Mouse (Mus musculus) midbrain, postnatal 0 days (tissue): ENCODE data around the gene Clasp2. TPM values are rescaled to one million over a fixed set of nuclear protein-coding genes. Genes with fewer than 3 reads are reported as not detected.
A peak's percentile ranks its signal among the peaks of the same experiment; 100 is the strongest.

Source experiments
- ATAC-seq: fragments of 200-750 bp; cut with Nextera tagmentation; 2 replicates; pipeline ENCODE4 v1.8.0; 2017; ENCODE audit warnings: moderate number of reproducible peaks, mild to moderate bottlenecking, moderate TSS enrichment, moderate library complexity; ENCODE audit not compliant: low FRiP score
- DNase-seq: peaks from one replicate; pipeline ENCODE4 v3.0.0-alpha.2; 2015; ENCODE audit warnings: low spot score
- H3K27ac ChIP-seq: fragments of 300-500 bp; sonication (generic); 2 replicates; pipeline ENCODE4 v1.5.1; 2014; ENCODE audit warnings: low read depth, mild to moderate bottlenecking, low read length, mixed read lengths
- H3K27me3 ChIP-seq: fragments of 300-500 bp; sonication (generic); 2 replicates; pipeline ENCODE4 v1.6.1; 2014; ENCODE audit warnings: low read length, control low read depth, mixed read lengths; ENCODE audit not compliant: insufficient read depth
- H3K36me3 ChIP-seq: fragments of 300-500 bp; sonication (generic); 2 replicates; pipeline ENCODE4 v1.6.1; 2014; ENCODE audit warnings: low read length, control low read depth, mixed read lengths; ENCODE audit not compliant: insufficient read depth
- H3K4me1 ChIP-seq: fragments of 300-500 bp; sonication (generic); 2 replicates; pipeline ENCODE4 v1.6.1; 2014; ENCODE audit warnings: mild to moderate bottlenecking, control low read depth, antibody characterized with exemption, low read length, mixed read lengths; ENCODE audit not compliant: insufficient read depth
- H3K4me2 ChIP-seq: fragments of 300-500 bp; sonication (generic); 2 replicates; pipeline ENCODE4 v1.6.1; 2014; ENCODE audit warnings: low read depth, mild to moderate bottlenecking, low read length, mixed read lengths; ENCODE audit not compliant: poor library complexity, severe bottlenecking
- H3K4me3 ChIP-seq: fragments of 300-500 bp; sonication (generic); 2 replicates; pipeline ENCODE4 v1.5.1; 2014; ENCODE audit warnings: low read depth, mild to moderate bottlenecking, low read length, moderate library complexity
- H3K9ac ChIP-seq: fragments of 300-500 bp; sonication (generic); replicated peaks from 2 replicates; pipeline ENCODE4 v1.6.1; 2014; ENCODE audit warnings: mild to moderate bottlenecking, low read length, moderate library complexity, mixed read lengths; ENCODE audit not compliant: poor library complexity, severe bottlenecking
- H3K9me3 ChIP-seq: fragments of 300-500 bp; sonication (generic); 2 replicates; pipeline ENCODE4 v1.6.1; 2016; ENCODE audit warnings: low read length, control low read depth
- CTCF ChIP-seq: IDR thresholded peaks from 2 replicates; pipeline ENCODE4 v1.5.1; 2016; ENCODE audit warnings: antibody characterized with exemption, mild to moderate bottlenecking
- WGBS: fragments of 180-500 bp; shearing (Covaris S2); extraction: QIAGEN DNeasy Blood & Tissue Kit; methylation state at CpG from one replicate; pipeline ENCODE4 v1.1.7; 2014; 5-methylcytosine and 5-hydroxymethylcytosine counted together
- polyA plus RNA-seq: library from polyadenylated mRNA; unstranded; fragments of >200 nt; fragmentation: Nextera tagmentation; extraction: Ambion mirVana; gene quantifications from 2 replicates; pipeline ENCODE4 v1.2.1, GENCODE M21; 2015
- total RNA-seq: library from RNA; depleted of rRNA; stranded (reverse); fragments of >200 nt; gene quantifications from 2 replicates; pipeline ENCODE4 v1.2.3, GENCODE M21; 2014

Clasp2 gene
- total and polyA plus RNA-seq, 2 experiments from 2014 or later = 120 to 266 TPM

- Histone ChIP-seq H3K4me1 (peaks cover 14% of the 10 kb centered on the region), H3K9ac (peak overlapping the region; percentile 90), H3K4me2 (peak overlapping the region; percentile 97), H3K27ac (peak overlapping the region; percentile 82; the same call in 1 of the 2 replicates), H3K27me3 (no peaks in the 10 kb centered on the region), H3K9me3 (no peaks in the 10 kb centered on the region), H3K36me3 (no peaks in the 10 kb centered on the region), H3K4me3 (peak overlapping the region; percentile 98)
- TF ChIP-seq CTCF = no peak
- no peak for ATAC-seq
- DNase-seq = no peak
- 1% methylated on average over 8 of the region's 8 CpGs for WGBS
These were observed 190.8 kb downstream of the Clasp2 start for GRCm38 (mm10) chr9:113932100-113932470.

- H3K4me1 ChIP-seq = peaks cover 14% of the 10 kb centered on the region
- ATAC-seq (no peak), DNase-seq (no peak)
- H3K27me3 ChIP-seq = no peaks in the 10 kb centered on the region
- peak overlapping the region; percentile 97 for H3K4me2 ChIP-seq
- no peak for TF ChIP-seq CTCF
- 24% methylated on average over 11 of the region's 11 CpGs for WGBS
- H3K36me3 ChIP-seq = no peaks in the 10 kb centered on the region
- H3K4me3 ChIP-seq = peak overlapping the region; percentile 98
- no peak overlapping the region for H3K27ac ChIP-seq
- H3K9me3 ChIP-seq = no peaks in the 10 kb centered on the region
- peak overlapping the region; percentile 90 for H3K9ac ChIP-seq
These were observed 191.2 kb downstream of the Clasp2 start for GRCm38 (mm10) chr9:113932501-113932900.

- 66% methylated on average over 5 of the region's 5 CpGs for WGBS
- H3K9ac ChIP-seq = no peak overlapping the region
- no peaks in the 10 kb centered on the region for H3K36me3 ChIP-seq
- peaks cover 14% of the 10 kb centered on the region for H3K4me1 ChIP-seq
- H3K4me3 ChIP-seq = no peak overlapping the region
- H3K27me3 ChIP-seq = no peaks in the 10 kb centered on the region
- no peak for TF ChIP-seq CTCF
- ATAC-seq (no peak), DNase-seq (no peak)
- no peak overlapping the region for H3K4me2 ChIP-seq
- H3K9me3 ChIP-seq = no peaks in the 10 kb centered on the region
- H3K27ac ChIP-seq = no peak overlapping the region
These were observed 194.4 kb downstream of the Clasp2 start for GRCm38 (mm10) chr9:113935638-113936037.

GRCm38 (mm10) chr9:113939063-113939850 lies 198.0 kb downstream of the Clasp2 start:
- no peaks in the 10 kb centered on the region for H3K27me3 ChIP-seq
- no peaks in the 10 kb centered on the region for H3K9me3 ChIP-seq
- TF ChIP-seq CTCF = no peak
- no peak overlapping the region for H3K4me3 ChIP-seq
- H3K27ac ChIP-seq = 0 out of 2 replicates have a peak overlapping the region, but pooled peaks have one; percentile 32
- no peak overlapping the region for H3K4me2 ChIP-seq
- H3K9ac ChIP-seq = no peak overlapping the region
- no peaks in the 10 kb centered on the region for H3K4me1 ChIP-seq
- no peaks in the 10 kb centered on the region for H3K36me3 ChIP-seq
- WGBS = 80% methylated on average over 9 of the region's 9 CpGs
- ATAC-seq (no peak), DNase-seq (no peak)

DNA sequence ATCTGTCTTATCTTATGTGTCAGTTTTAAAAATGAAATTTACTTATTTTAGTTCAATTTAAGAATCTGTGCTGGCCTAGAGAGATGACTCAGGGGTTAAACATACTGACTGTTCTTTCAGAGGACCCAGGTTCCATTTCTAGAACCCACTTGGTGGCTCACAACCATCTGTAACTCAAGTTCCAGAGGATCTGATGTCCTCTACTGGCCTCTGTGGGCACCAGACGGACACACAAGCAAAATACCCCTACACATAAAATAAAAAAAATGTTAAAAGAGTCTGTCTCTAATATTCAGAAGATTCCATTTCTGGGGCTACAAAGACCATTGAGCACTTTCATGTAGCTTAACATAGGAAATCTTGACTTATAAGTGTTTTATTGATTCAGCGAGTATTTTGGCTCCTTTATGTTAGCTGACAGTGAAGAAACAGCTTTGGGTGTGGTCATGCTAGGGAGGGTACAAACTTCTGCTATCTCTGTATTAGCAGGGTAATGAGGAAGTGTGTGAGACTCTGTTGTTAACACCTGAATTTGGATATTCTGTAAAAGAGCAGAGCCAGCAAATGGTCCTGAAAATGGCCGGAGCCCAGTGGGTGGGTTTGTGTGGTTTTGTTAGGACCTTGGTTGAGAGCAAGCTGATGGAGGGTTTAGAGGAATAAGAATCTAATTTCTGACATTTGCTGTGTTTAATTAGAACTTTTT lies 200.0 kb downstream of the Clasp2 start:
- Histone ChIP-seq H3K4me2 (no peak overlapping the region), H3K9me3 (no peaks in the 10 kb centered on the region), H3K9ac (no peak overlapping the region), H3K4me1 (no peaks in the 10 kb centered on the region), H3K4me3 (no peak overlapping the region), H3K27ac (no peak overlapping the region), H3K36me3 (no peaks in the 10 kb centered on the region), H3K27me3 (no peaks in the 10 kb centered on the region)
- WGBS = 92% methylated on average over 3 of the region's 3 CpGs
- ATAC-seq = no peak
- DNase-seq = no peak
- no peak for TF ChIP-seq CTCF

DNA sequence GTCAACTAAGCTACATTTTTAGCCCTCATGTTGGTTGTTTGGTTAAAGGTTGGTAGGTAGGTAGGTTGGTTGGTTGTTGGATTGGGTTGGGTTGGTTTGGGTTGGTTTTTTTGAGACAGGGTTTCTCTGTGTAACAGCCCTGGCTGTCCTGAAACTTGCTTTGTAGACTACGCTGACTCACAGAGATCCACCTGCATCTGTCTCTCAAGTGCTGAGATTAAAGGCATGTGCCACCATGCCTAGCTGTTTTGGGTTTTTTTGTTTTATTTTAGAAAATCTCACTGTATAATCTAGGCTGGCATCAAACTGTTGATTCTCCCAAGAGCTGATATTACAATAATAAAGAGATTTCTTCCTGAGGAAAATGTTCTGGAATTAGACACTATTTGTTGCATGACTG lies 202.1 kb downstream of the Clasp2 start:
- ATAC-seq (no peak), DNase-seq (no peak)
- WGBS = 86% methylated on average over 1 of the region's 1 CpGs
- Histone ChIP-seq H3K36me3 (no peaks in the 10 kb centered on the region), H3K27ac (no peak overlapping the region), H3K27me3 (no peaks in the 10 kb centered on the region), H3K4me2 (no peak overlapping the region), H3K9ac (no peak overlapping the region), H3K4me3 (no peak overlapping the region), H3K4me1 (no peaks in the 10 kb centered on the region), H3K9me3 (no peaks in the 10 kb centered on the region)
- TF ChIP-seq CTCF = no peak
